Mouse (Mus musculus): Measurements from ENCODE around the gene Klc3.

- no peak for TF ChIP-seq CTCF (IDR thresholded peaks at IDR 0.05; ENCODE audit: insufficient read depth, low read length)
- no peak for TF ChIP-seq POLR2A (IDR thresholded peaks at IDR 0.05; ENCODE audit: borderline replicate concordance, extremely low read depth, low read depth, low read length)
Measured at GRCm38 (mm10) chr7:19441448-19442091, 37.7 kb upstream of the Klc3 start.
